Mouse (Mus musculus) testis, adult 2 months (tissue): ENCODE measurements around the gene Krt87.

Source experiments
- CTCF ChIP-seq: fragments of 200-500 bp; IDR thresholded peaks from 2 replicates; pipeline ENCODE4 v1.5.1; 2012; ENCODE audit warnings: low read depth, mild to moderate bottlenecking, inconsistent platforms, low read length, moderate library complexity; ENCODE audit not compliant: control insufficient read depth, insufficient read depth, insufficient replicate concordance
- POLR2A ChIP-seq: fragments of 200-500 bp; IDR thresholded peaks from 2 replicates; pipeline ENCODE4 v1.6.1; 2012; ENCODE audit warnings: low read depth, mild to moderate bottlenecking, inconsistent platforms, low read length, moderate library complexity; ENCODE audit not compliant: control insufficient read depth

DNA sequence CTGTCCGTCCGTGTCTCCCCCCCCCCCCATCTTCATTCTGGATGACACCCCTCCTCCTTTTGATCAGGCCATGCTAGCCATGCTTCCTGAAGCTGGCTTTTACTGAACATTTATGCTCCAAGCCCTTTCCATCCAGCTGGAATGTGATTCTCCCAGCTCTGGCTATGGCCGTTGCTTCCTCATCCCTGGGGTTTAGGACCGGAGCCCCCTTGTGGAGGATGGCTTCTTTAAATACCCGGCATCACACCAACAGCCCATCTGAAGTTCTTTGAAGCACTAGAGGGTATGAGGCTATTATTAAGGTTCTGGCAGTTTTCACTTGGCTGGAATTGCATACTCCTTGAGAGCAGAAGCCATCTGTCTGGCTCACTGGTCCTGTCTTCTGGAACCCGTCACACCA lies 17.7 kb downstream of the Krt87 start:
- TF ChIP-seq POLR2A (no peak), CTCF (no peak)
